Mouse (Mus musculus): ENCODE measurements around the gene Nwd2.

Nwd2 gene

GRCm38 (mm10) chr5:63649070-63649532 lies at the start of gene Nwd2:
Gene Nwd2 (plus strand): TSS chr5:63649102.
- peak; percentile 1 for DNase-seq

DNA sequence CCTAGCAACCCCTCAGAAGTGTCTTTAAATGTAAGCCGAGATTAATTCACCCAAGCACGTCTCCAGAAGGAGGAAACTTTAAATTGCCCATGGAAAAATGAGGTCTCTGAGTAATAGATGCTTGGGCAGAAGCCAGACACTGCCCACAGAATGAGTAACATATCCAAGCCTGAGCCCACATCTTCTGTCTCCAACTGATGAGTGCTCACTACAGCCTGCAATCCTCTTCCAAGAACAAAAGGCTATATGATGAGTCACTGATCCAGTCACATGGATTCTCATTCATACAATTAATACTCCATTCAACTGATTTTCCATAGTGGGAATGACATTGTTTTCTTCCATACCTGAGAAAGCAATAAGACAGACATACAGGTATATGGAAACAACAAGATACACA lies 41.5 kb upstream of the Nwd2 start:
- DNase-seq: no peak

- no peak for DNase-seq
These were observed 31.9 kb upstream of the Nwd2 start for GRCm38 (mm10) chr5:63616792-63617668.

GRCm38 (mm10) chr5:63624123-63624522 lies 24.8 kb upstream of the Nwd2 start:
- no peak for DNase-seq

- DNase-seq: no peak
These were observed 20.9 kb upstream of the Nwd2 start for GRCm38 (mm10) chr5:63627832-63628530.

DNA sequence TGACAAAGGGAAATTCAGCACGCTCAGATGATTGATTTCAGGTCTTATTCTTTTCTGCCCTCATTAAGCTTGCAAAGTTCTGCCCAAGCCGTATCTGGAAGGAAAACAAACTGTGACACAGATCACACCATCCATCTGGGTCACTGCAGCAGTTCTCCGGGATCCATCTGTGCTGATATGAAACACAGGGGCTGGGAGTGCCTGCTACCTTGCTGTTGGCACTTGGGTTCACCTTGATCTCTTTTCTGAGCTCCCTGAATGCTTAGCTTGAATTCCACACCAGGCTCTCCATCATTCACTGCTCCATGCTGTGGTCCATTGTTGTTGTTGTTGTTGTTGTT lies 20.4 kb upstream of the Nwd2 start:
- no peak for DNase-seq

DNA sequence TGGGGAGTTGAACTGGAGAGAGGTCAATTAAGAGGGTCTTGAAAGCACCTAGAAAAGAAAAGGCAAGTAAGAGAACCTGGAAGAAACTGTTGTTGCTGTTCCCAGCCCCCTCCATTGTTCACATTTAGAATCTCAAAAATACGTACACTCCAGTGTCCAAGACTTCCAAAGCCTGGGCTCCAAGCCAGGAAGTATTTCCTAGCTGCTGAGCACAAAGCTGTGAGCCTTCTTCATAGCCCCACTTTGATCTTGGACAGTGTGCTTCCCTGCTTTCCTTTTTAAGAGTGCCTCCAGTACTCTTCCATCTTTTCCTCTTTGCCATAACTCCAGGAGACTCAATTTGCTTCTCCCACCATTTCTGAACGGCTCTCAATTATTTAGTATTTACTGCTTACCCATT lies 14.3 kb upstream of the Nwd2 start:
- DNase-seq: peak; percentile 4

DNA sequence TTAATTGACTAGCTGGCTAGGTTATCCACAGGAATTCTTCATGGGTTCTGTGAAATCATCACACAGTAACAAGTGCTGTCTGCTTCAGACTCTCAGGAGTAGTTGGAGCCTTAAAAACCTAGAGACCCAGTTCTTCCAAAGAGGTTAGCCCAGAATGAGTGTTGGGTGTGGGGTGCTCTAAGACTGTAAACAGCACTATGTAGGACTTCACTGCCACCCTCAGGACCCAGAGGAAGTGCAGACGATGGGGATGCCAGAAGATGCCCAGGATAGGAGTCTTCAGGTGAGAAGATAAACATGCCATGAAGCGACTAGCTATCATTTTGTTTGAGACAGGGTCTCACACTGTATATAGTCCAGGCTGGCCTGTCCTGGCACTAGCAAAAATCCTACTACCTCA lies 715 bp upstream of the Nwd2 start:
- DNase-seq: no peak

- DNase-seq: peak; percentile 19
These were observed 897 bp downstream of the Nwd2 start for GRCm38 (mm10) chr5:63649533-63650464.

GRCm38 (mm10) chr5:63651813-63652212 lies 2.9 kb downstream of the Nwd2 start:
- DNase-seq: no peak

DNA sequence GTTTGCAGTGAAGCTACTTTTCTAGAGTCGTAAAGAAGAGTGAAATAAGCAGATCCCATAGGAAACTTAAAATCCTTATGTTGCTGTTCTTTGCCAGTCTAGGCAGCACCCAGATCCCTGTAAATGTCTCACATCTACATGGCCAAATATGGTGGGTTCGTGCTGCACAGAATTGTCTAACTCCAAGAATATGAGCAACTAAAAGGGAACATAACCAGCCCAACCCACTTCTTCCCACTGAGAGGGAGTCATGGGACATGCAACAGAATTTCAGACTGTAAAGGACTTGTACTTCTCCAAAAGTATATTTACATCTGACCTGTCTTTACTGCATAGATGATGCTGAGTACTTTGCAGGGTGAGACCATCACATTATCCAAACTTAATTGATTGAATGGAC lies 3.8 kb downstream of the Nwd2 start:
- DNase-seq: no peak

GRCm38 (mm10) chr5:63666884-63667283 lies 18.0 kb downstream of the Nwd2 start:
- DNase-seq: no peak

DNA sequence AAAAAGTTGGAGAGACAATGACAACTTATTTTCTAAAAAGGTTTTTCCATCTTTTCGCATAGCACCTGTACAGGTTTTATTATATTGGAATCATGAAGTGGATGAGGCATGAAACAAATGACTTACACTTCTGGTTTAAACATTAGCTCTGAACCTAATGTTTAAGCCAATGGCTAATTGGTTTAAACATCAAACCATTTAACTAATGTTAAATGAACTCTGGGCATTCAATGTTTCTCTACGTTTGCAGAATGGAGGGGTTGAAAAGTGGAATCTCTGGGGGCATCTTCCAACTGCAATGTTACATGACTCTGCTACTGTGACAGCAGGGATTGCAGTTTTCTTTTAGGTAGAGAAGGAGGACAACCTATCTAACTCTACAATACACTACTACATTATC lies 27.0 kb downstream of the Nwd2 start:
- DNase-seq: peak; percentile 3

GRCm38 (mm10) chr5:63689084-63689483 lies 40.2 kb downstream of the Nwd2 start:
- peak; percentile 16 for DNase-seq

GRCm38 (mm10) chr5:63696784-63697183 lies 47.9 kb downstream of the Nwd2 start:
- DNase-seq: no peak

DNA sequence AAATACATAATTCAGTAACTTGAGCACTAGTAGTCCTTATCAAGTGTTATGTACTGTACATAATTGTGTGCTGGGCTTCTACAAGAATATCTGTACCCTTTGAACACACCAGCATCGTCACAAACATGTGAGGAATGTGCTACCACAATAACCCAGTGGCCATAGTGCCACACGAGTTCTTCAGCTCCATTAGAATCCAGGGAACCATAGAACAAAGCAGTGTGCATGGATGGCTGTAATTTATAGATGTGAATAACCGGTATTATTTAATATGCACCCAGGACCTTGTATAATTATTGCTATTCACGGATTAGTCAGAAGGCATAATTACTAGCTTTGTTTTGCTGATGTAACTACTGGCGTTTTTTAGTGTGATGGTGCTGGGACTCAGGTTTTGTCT lies 48.3 kb downstream of the Nwd2 start:
- DNase-seq: no peak

DNA sequence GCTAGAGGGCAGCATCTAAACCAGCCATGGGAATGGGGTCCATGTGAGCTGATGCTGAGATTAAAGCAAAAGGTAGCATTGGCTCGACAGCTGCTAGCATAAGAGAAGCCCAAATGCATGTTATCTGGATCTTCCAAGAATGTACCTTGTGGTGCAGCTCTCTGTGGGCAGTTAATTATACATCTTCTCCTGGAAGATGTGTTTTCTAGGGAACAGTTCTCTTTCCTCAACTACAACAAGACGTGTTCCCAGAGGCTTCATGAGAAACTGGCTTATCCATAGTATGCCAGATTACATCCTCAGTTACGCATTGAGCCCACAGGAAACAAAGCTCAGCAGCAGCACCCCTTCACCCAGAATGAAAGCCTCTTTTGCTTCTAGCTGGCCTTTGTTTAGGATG lies 80.1 kb downstream of the Nwd2 start:
- DNase-seq: no peak

DNA sequence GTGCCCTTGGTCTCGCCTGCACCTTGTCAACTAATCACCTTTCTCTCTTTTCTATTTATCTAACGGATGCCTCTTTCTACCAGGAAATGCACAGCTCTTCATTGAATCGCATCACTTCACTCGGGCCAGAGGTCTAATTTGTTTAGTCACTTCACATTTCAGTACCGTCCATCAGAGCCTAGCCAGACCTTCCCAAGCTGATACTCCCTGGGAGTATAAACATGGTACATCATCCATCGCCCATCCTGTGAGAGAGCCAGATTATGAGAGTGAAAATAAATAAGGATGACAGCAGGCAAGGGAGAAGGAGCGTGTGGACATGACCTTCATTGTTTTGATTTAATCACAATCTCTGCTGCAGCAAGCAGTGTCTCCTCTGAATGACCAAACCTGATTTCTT lies 86.6 kb downstream of the Nwd2 start:
- no peak for DNase-seq

DNA sequence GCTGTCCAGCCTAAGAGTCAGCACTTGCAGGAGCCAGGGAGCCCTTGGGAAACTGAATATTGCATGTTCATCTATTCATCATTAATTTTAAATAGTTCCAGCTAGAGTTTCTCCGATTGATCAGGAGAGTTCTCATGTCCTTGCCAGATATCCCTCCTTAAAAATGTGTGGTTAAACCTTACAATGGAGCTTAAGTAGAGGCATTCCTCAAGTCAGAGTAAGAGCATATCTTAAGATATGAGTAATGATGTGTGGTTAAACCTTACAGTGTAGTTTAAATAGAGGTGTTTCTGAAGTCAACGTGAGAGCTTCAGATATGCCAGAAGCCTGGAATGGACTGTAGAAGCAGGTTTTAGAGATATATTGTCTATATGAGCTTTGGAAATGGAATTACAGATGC lies 94.5 kb downstream of the Nwd2 start:
- no peak for DNase-seq

GRCm38 (mm10) chr5:63748299-63748698 lies 99.4 kb downstream of the Nwd2 start:
- DNase-seq: no peak

DNA sequence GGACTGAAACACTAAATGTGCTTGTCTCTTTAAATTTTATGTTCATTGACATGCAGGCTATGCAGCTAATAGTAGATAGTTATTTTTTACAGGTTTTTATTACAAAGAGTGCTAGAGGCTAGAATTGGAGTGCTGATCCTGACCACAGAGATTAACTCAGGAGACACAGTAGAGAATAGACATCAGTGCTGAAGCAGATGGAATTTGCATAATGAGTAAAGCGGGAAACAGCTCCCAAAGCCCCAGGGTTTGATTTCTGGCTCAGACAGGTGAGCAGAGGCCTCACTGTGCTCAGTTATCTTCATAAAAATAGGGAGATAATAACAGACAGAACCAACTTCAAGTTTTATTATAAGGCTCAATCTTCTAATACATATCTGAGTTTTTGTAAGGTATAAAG lies 99.9 kb downstream of the Nwd2 start:
- no peak for DNase-seq

GRCm38 (mm10) chr5:63755092-63755761 lies 106.3 kb downstream of the Nwd2 start:
- DNase-seq: peak; percentile 3

DNA sequence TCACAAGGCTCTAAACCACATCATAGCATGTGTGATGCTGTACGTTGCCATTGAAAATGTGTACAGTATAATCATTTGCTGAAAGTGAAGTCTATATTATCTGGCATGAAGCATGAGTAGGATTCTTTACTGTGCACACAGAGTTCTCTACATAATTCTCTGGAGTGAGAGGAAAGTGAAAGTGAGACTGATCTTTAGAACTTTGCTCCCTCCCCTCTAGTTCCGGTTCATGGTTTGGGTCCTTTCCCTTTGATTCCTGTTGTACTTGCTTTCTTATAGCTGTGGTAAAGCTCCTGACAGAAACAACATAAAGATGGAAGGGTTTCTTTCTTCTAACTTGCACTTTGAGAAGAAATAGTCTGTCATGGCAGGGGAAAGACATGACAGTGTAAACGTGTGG lies 107.0 kb downstream of the Nwd2 start:
- DNase-seq: no peak
